ENCODE assay signal across 12 mouse cellular contexts in genomic region chr10:83356416-83356815, GRCm38 (mm10).
"Had no signal": no experiment of that assay in that cellular context is flagged by ENCODE, and none has a peak within 500 bp of the region (broad histone marks: within the 10 kb centered on the region; RNA-seq: fewer than 3 reads in every experiment).

No protein-coding gene starts in this region.

- DNase-seq: retina, postnatal 1 day; right cerebral cortex, adult 18-20 months; right cerebral cortex, postnatal 14 days; right cerebral cortex, postnatal 25 days; right cerebral cortex, postnatal 4 days; spleen, adult 18-20 months; thymus, adult 18-20 months; thymus, adult 2 months; thymus, postnatal 14 days; thymus, postnatal 25 days; thymus, postnatal 36 days; thymus, postnatal 4 days had no signal
